Mouse (Mus musculus) ES-Bruce4 (cell line): Measurements from ENCODE around the gene Noxa1.

ENCODE experiments used
- CTCF ChIP-seq: IDR thresholded peaks from one replicate; pipeline ENCODE4 v1.8.1; 2011; ENCODE audit warnings: low read depth, low read length
- POLR2A ChIP-seq: IDR thresholded peaks from one replicate; pipeline ENCODE4 v1.8.1; 2011; ENCODE audit warnings: low read length; ENCODE audit not compliant: insufficient read depth

DNA sequence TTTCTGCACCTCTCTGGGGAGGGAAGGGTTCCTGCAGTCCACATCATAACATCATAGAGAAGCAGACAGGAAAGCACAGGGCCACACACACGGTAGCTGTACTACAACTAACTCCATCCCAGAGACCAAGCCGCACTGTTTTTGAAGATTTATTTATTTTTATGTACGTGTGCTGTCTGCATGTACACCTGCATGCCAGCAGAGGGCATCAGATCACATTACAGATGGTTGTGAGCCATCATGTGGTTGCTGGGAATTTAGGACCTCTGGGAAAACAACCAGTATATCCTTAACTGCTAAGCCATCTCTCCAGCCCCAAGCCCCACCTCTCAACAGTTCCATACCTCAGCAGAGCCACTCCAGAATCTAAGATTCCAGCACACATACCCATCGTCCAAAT lies 46.2 kb upstream of the Noxa1 start:
- TF ChIP-seq CTCF (peak; percentile 20), POLR2A (no peak)
